Mouse (Mus musculus) forebrain, postnatal 0 days (tissue): ENCODE measurements around the gene Cfi. TPM values are rescaled to one million over a fixed set of nuclear protein-coding genes. Genes with fewer than 3 reads are reported as not detected.

Source experiments
- ATAC-seq: fragments of 200-750 bp; cut with Nextera tagmentation; 2 replicates; pipeline ENCODE4 v1.8.0; 2017; ENCODE audit warnings: mild to moderate bottlenecking, moderate library complexity
- DNase-seq: peaks from one replicate; pipeline ENCODE4 v3.0.0-alpha.2; 2015
- H3K27ac ChIP-seq: fragments of 300-500 bp; sonication (generic); 2 replicates; pipeline ENCODE4 v1.5.1; 2014; ENCODE audit warnings: low read depth, mild to moderate bottlenecking, antibody characterized with exemption, low read length, moderate library complexity, mixed read lengths
- H3K27me3 ChIP-seq: fragments of 300-500 bp; sonication (generic); 2 replicates; pipeline ENCODE4 v1.6.1; 2014; ENCODE audit warnings: mild to moderate bottlenecking, low read length, mixed read lengths; ENCODE audit not compliant: insufficient read depth
- H3K36me3 ChIP-seq: fragments of 300-500 bp; sonication (generic); 2 replicates; pipeline ENCODE4 v1.6.1; 2014; ENCODE audit warnings: mild to moderate bottlenecking, moderate library complexity; ENCODE audit not compliant: insufficient read depth
- H3K4me1 ChIP-seq: fragments of 300-500 bp; sonication (generic); 2 replicates; pipeline ENCODE4 v1.6.1; 2014; ENCODE audit warnings: antibody characterized with exemption; ENCODE audit not compliant: insufficient read depth
- H3K4me2 ChIP-seq: fragments of 300-500 bp; sonication (generic); 2 replicates; pipeline ENCODE4 v1.6.1; 2014; ENCODE audit warnings: low read depth, mild to moderate bottlenecking, moderate library complexity
- H3K4me3 ChIP-seq: fragments of 300-500 bp; sonication (generic); 2 replicates; pipeline ENCODE4 v1.5.1; 2014; ENCODE audit warnings: low read depth, low read length, mixed read lengths
- H3K9ac ChIP-seq: fragments of 300-500 bp; sonication (generic); 2 replicates; pipeline ENCODE4 v1.6.1; 2014; ENCODE audit warnings: mild to moderate bottlenecking
- H3K9me3 ChIP-seq: fragments of 300-500 bp; sonication (generic); 2 replicates; pipeline ENCODE4 v1.6.1; 2016; ENCODE audit warnings: low read length
- CTCF ChIP-seq: sonication (generic); IDR thresholded peaks from 2 replicates; pipeline ENCODE4 v1.5.1; 2016; ENCODE audit warnings: antibody characterized with exemption, control low read depth, low read depth
- WGBS: fragments of 180-500 bp; shearing (Covaris S2); extraction: QIAGEN DNeasy Blood & Tissue Kit; methylation state at CpG from one replicate; pipeline ENCODE4 v1.1.7; 2014; 5-methylcytosine and 5-hydroxymethylcytosine counted together
- polyA plus RNA-seq: library from polyadenylated mRNA; unstranded; fragments of >200 nt; fragmentation: Nextera tagmentation; extraction: Ambion mirVana; gene quantifications from 2 replicates; pipeline ENCODE4 v1.2.1, GENCODE M21; 2015
- total RNA-seq: library from RNA; depleted of rRNA; stranded (reverse); fragments of >200 nt; gene quantifications from 2 replicates; pipeline ENCODE4 v1.2.3, GENCODE M21; 2014; rRNA removed

Cfi gene
- total and polyA plus RNA-seq, 2 experiments from 2014 or later: 0.33 TPM; not detected in 1

GRCm38 (mm10) chr3:129918434-129918833 lies 82.8 kb downstream of the Cfi start:
- peak; percentile 77 for TF ChIP-seq CTCF
- WGBS: 13% methylated on average over 13 of the region's 13 CpGs
- H3K4me2 ChIP-seq: no peak overlapping the region

GRCm38 (mm10) chr3:129923581-129923980 lies 87.9 kb downstream of the Cfi start:
- Histone ChIP-seq H3K9me3 (no peaks in the 10 kb centered on the region), H3K27me3 (no peaks in the 10 kb centered on the region), H3K4me2 (no peak overlapping the region), H3K27ac (no peak overlapping the region), H3K4me3 (no peak overlapping the region), H3K9ac (no peak overlapping the region), H3K36me3 (no peaks in the 10 kb centered on the region), H3K4me1 (no peaks in the 10 kb centered on the region)
- 95% methylated on average over 7 of the region's 7 CpGs for WGBS
- no peak for DNase-seq
- no peak for ATAC-seq
- TF ChIP-seq CTCF: no peak

More at GRCm38 (mm10) chr3:129918434-129918833, 82.8 kb downstream of the Cfi start:
- Histone ChIP-seq H3K4me3 (no peak overlapping the region), H3K36me3 (no peaks in the 10 kb centered on the region), H3K4me1 (no peaks in the 10 kb centered on the region), H3K27ac (no peak overlapping the region), H3K9me3 (no peaks in the 10 kb centered on the region), H3K27me3 (no peaks in the 10 kb centered on the region), H3K9ac (no peak overlapping the region)
- DNase-seq: peak; percentile 80
- peak; percentile 91 for ATAC-seq

Other genes with a start within 250 kb of the Cfi start
- gene Egf, start 80.6 kb upstream of the Cfi start, total RNA-seq: 2.5 and 7.8 TPM in 2 replicates
- 0.44 and 1.1 TPM in 2 replicates for gene Egf, start 80.6 kb upstream of the Cfi start, polyA plus RNA-seq
- not detected in 2 replicates for gene Lrit3, start 31.9 kb upstream of the Cfi start, total RNA-seq
- not detected in 2 replicates for gene Lrit3, start 31.9 kb upstream of the Cfi start, polyA plus RNA-seq
- gene Rrh, start 13.3 kb upstream of the Cfi start, total RNA-seq: 0.38 and 2.8 TPM in 2 replicates
- gene Rrh, start 13.3 kb upstream of the Cfi start, polyA plus RNA-seq: 0.11 and 0.15 TPM in 2 replicates
- gene Gar1, start 4.5 kb upstream of the Cfi start, total RNA-seq: 7.1 and 9.0 TPM in 2 replicates
- 30.9 and 37.3 TPM in 2 replicates for gene Gar1, start 4.5 kb upstream of the Cfi start, polyA plus RNA-seq
- gene Pla2g12a, start 42.7 kb downstream of the Cfi start, total RNA-seq: 28.4 and 28.7 TPM in 2 replicates
- 51.7 and 55.3 TPM in 2 replicates for gene Pla2g12a, start 42.7 kb downstream of the Cfi start, polyA plus RNA-seq
- gene Casp6, start 65.5 kb downstream of the Cfi start, total RNA-seq: 4.6 and 8.1 TPM in 2 replicates
- gene Casp6, start 65.5 kb downstream of the Cfi start, polyA plus RNA-seq: 17.6 and 19.7 TPM in 2 replicates
- 6.9 and 8.5 TPM in 2 replicates for gene Mcub, start 134.3 kb downstream of the Cfi start, total RNA-seq
- gene Mcub, start 134.3 kb downstream of the Cfi start, polyA plus RNA-seq: 10.3 and 10.9 TPM in 2 replicates
- 33.5 and 34.0 TPM in 2 replicates for gene Sec24b, start 225.7 kb downstream of the Cfi start, total RNA-seq
- gene Sec24b, start 225.7 kb downstream of the Cfi start, polyA plus RNA-seq: 18.1 and 24.3 TPM in 2 replicates